Mouse (Mus musculus): ENCODE data around the gene Gbgt1. TPM values are rescaled to one million over a fixed set of nuclear protein-coding genes. Genes with fewer than 3 reads are reported as not detected.

The Gbgt1 gene
- polyA plus RNA-seq, 1 experiment from 2014 or later: 4.7 TPM

DNA sequence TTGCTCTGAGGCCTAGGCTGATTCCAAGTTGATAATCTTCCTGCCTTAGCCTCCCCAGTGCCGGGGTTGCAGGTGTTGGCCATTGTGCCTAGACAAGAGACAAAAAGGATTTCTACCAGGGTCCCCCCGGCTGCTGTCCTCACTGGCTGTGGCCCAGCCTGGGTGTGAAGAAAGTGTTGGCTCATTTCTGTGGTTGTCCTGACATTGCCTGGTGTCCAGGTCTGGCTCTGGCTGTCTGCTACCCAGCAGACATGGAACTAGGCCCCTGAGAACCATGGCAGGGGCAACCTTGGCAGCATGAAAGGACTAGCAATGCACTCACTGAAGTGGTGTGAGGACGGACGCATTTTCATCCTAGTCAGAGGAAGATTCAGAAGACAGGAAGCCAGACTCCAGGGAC lies 33.2 kb downstream of the Gbgt1 start:
- no peak for ATAC-seq (replicated peaks; ENCODE audit: low FRiP score, low TSS enrichment, low read depth)
- Histone ChIP-seq H3K9ac (ENCODE audit: low read length) (no peak overlapping the region), H3K4me2 (ENCODE audit: low read length) (no peak overlapping the region), H3K36me3 (ENCODE audit: control insufficient read depth, insufficient read depth, low read length) (no peaks in the 10 kb centered on the region), H3K27ac (ENCODE audit: low read depth) (no peak overlapping the region), H3K9me3 (ENCODE audit: control insufficient read depth, low read length) (no peaks in the 10 kb centered on the region), H3K4me3 (ENCODE audit: low read depth, low read length) (no peak overlapping the region), H3K4me1 (replicated peaks; ENCODE audit: control insufficient read depth, insufficient read depth, low read length) (peaks cover 43% of the 10 kb centered on the region), H3K27me3 (replicated peaks; ENCODE audit: control insufficient read depth, insufficient read depth, low read length) (no peaks in the 10 kb centered on the region)
- 83% methylated on average over 4 of the region's 4 CpGs for WGBS
- no peak for DNase-seq (ENCODE audit: low spot score)

DNA sequence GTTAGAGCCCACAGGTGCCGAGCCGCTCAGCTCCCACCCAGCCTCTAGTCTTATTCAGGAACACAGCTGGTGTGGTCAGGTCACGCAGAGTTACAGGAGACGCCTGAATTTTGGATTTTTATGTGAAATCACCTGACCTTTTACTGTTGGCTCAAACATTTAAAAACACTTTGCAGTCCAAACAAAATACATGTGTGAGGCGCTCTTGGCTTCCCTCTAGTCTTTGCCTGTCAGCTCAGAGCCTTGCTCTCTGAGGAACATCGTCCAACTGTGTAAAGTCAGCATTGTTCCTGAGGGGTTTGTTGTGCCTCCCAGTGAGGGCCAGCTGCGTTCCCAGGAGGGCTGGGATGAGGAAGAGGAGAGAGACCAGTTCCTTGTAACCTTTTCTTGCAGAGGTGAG lies 33.6 kb downstream of the Gbgt1 start:
- Histone ChIP-seq H3K4me3 (ENCODE audit: low read depth, low read length) (no peak overlapping the region), H3K9ac (ENCODE audit: low read length) (no peak overlapping the region), H3K9me3 (ENCODE audit: control insufficient read depth, low read length) (no peaks in the 10 kb centered on the region), H3K36me3 (ENCODE audit: control insufficient read depth, insufficient read depth, low read length) (no peaks in the 10 kb centered on the region), H3K27ac (ENCODE audit: low read depth) (no peak overlapping the region), H3K27me3 (replicated peaks; ENCODE audit: control insufficient read depth, insufficient read depth, low read length) (no peaks in the 10 kb centered on the region), H3K4me1 (replicated peaks; ENCODE audit: control insufficient read depth, insufficient read depth, low read length) (peaks cover 42% of the 10 kb centered on the region), H3K4me2 (ENCODE audit: low read length) (no peak overlapping the region)
- WGBS: 63% methylated on average over 7 of the region's 7 CpGs
- ATAC-seq (replicated peaks; ENCODE audit: low FRiP score, low TSS enrichment, low read depth) (no peak), DNase-seq (ENCODE audit: low spot score) (no peak)

GRCm38 (mm10) chr2:28532938-28533771 lies 36.5 kb downstream of the Gbgt1 start:
- Histone ChIP-seq H3K9me3 (ENCODE audit: control insufficient read depth, low read length) (no peaks in the 10 kb centered on the region), H3K9ac (ENCODE audit: low read length) (peak overlapping the region; percentile 64), H3K4me3 (ENCODE audit: low read depth, low read length) (peak overlapping the region; percentile 62), H3K4me1 (replicated peaks; ENCODE audit: control insufficient read depth, insufficient read depth, low read length) (peaks cover 54% of the 10 kb centered on the region), H3K27ac (ENCODE audit: low read depth) (peak overlapping the region; percentile 81), H3K4me2 (ENCODE audit: low read length) (peak overlapping the region; percentile 70), H3K36me3 (ENCODE audit: control insufficient read depth, insufficient read depth, low read length) (no peaks in the 10 kb centered on the region), H3K27me3 (replicated peaks; ENCODE audit: control insufficient read depth, insufficient read depth, low read length) (no peaks in the 10 kb centered on the region)
- DNase-seq (ENCODE audit: low spot score): peak; percentile 91
- 3% methylated on average over 45 of the region's 49 CpGs for WGBS
- ATAC-seq (replicated peaks; ENCODE audit: low FRiP score, low TSS enrichment, low read depth): peak; percentile 93

GRCm38 (mm10) chr2:28533901-28534435 lies 37.3 kb downstream of the Gbgt1 start:
- peaks cover 62% of the 10 kb centered on the region for H3K4me1 ChIP-seq (replicated peaks; ENCODE audit: control insufficient read depth, insufficient read depth, low read length)
- 65% methylated on average over 7 of the region's 7 CpGs for WGBS

DNA sequence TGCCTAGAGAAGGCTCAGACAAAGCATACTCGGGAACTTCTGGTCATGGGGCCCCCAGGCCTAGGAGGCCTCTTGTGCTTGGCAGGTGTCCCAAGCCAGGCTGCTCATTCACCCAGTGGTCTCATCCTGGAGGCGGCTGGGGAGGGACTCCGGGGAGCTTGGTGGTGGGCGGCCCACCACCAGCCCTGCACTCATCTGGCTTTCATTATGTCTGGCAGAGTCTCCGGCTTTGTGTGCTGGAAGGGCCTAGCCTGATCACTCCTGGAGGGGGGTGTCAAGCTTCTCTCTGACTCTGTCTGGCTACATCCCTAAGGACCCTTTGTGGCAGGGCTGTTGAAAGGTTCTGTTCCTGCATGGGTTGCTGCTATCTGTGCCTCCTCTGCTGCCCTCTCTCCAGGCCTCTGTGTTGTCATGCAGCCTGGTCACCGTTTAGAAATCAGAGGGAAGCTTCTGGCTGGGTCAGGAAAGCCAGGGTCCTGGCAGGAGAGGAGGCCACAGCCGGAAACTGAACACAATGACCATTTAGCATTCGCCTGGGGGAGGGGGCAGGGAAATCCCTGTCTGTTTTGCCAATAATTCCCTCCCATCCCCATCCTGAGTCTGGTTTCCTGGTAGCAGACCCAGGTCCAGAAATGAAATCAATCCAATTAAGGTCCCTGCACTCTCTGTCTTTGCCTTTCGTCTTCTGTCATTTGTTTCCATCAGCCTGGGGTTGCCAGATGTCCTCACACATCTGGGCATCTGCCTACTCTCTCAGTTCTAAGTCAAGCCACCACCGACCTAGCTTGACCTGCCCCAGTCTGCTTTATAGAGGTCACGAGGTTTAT lies 38.0 kb downstream of the Gbgt1 start:
- WGBS: 37% methylated on average over 11 of the region's 11 CpGs
- Histone ChIP-seq H3K4me2 (ENCODE audit: low read length) (peak overlapping the region; percentile 70), H3K36me3 (ENCODE audit: control insufficient read depth, insufficient read depth, low read length) (no peaks in the 10 kb centered on the region), H3K9ac (ENCODE audit: low read length) (peak overlapping the region; percentile 64), H3K27me3 (replicated peaks; ENCODE audit: control insufficient read depth, insufficient read depth, low read length) (no peaks in the 10 kb centered on the region), H3K27ac (ENCODE audit: low read depth) (peak overlapping the region; percentile 81), H3K9me3 (ENCODE audit: control insufficient read depth, low read length) (no peaks in the 10 kb centered on the region), H3K4me3 (ENCODE audit: low read depth, low read length) (peak overlapping the region; percentile 62), H3K4me1 (replicated peaks; ENCODE audit: control insufficient read depth, insufficient read depth, low read length) (peaks cover 68% of the 10 kb centered on the region)
- ATAC-seq (replicated peaks; ENCODE audit: low FRiP score, low TSS enrichment, low read depth) (no peak; the same call in 1 of the 2 replicates), DNase-seq (ENCODE audit: low spot score) (peak; percentile 63)

More at GRCm38 (mm10) chr2:28533901-28534435, 37.3 kb downstream of the Gbgt1 start:
- H3K27ac ChIP-seq (ENCODE audit: low read depth): peak overlapping the region; percentile 81
- no peaks in the 10 kb centered on the region for H3K36me3 ChIP-seq (ENCODE audit: control insufficient read depth, insufficient read depth, low read length)
- peak overlapping the region; percentile 70 for H3K4me2 ChIP-seq (ENCODE audit: low read length)
- H3K9ac ChIP-seq (ENCODE audit: low read length): peak overlapping the region; percentile 64
- DNase-seq (ENCODE audit: low spot score) (peak; percentile 67), ATAC-seq (replicated peaks; ENCODE audit: low FRiP score, low TSS enrichment, low read depth) (peak; percentile 3; the same call in 1 of the 2 replicates)
- peak overlapping the region; percentile 62 for H3K4me3 ChIP-seq (ENCODE audit: low read depth, low read length)
- H3K9me3 ChIP-seq (ENCODE audit: control insufficient read depth, low read length): no peaks in the 10 kb centered on the region
- no peaks in the 10 kb centered on the region for H3K27me3 ChIP-seq (replicated peaks; ENCODE audit: control insufficient read depth, insufficient read depth, low read length)

DNA sequence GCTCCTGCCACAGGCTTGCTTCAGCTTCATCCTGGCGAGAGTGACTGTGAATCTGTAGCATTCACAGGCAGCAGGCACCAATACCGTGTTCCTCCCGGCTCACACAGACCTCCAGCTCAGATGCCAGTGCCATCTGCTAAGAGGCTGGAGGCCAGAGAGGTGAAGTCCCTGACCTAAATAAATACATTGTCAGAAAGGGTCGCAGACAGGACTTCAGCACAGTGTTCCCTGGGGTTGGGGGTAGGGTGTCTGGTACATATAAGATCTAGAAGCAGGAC lies 38.5 kb downstream of the Gbgt1 start:
- ATAC-seq (replicated peaks; ENCODE audit: low FRiP score, low TSS enrichment, low read depth) (no peak), DNase-seq (ENCODE audit: low spot score) (no peak)
- no peaks in the 10 kb centered on the region for H3K36me3 ChIP-seq (ENCODE audit: control insufficient read depth, insufficient read depth, low read length)
- peak overlapping the region; percentile 81 for H3K27ac ChIP-seq (ENCODE audit: low read depth)
- no peak overlapping the region for H3K9ac ChIP-seq (ENCODE audit: low read length)
- H3K27me3 ChIP-seq (replicated peaks; ENCODE audit: control insufficient read depth, insufficient read depth, low read length): no peaks in the 10 kb centered on the region
- H3K4me2 ChIP-seq (ENCODE audit: low read length): peak overlapping the region; percentile 70
- H3K4me3 ChIP-seq (ENCODE audit: low read depth, low read length): no peak overlapping the region
- 32% methylated on average over 4 of the region's 4 CpGs for WGBS
- H3K4me1 ChIP-seq (replicated peaks; ENCODE audit: control insufficient read depth, insufficient read depth, low read length): peaks cover 72% of the 10 kb centered on the region
- H3K9me3 ChIP-seq (ENCODE audit: control insufficient read depth, low read length): no peaks in the 10 kb centered on the region

- Histone ChIP-seq H3K27me3 (replicated peaks; ENCODE audit: control insufficient read depth, insufficient read depth, low read length) (no peaks in the 10 kb centered on the region), H3K36me3 (ENCODE audit: control insufficient read depth, insufficient read depth, low read length) (no peaks in the 10 kb centered on the region), H3K4me2 (ENCODE audit: low read length) (peak overlapping the region; percentile 70; the same call in 1 of the 2 replicates), H3K4me1 (replicated peaks; ENCODE audit: control insufficient read depth, insufficient read depth, low read length) (peaks cover 72% of the 10 kb centered on the region), H3K4me3 (ENCODE audit: low read depth, low read length) (no peak overlapping the region), H3K9me3 (ENCODE audit: control insufficient read depth, low read length) (no peaks in the 10 kb centered on the region), H3K27ac (ENCODE audit: low read depth) (peak overlapping the region; percentile 81), H3K9ac (ENCODE audit: low read length) (no peak overlapping the region)
- ATAC-seq (replicated peaks; ENCODE audit: low FRiP score, low TSS enrichment, low read depth) (no peak), DNase-seq (ENCODE audit: low spot score) (no peak)
- WGBS: 51% methylated on average over 7 of the region's 7 CpGs
These were observed 39.0 kb downstream of the Gbgt1 start for GRCm38 (mm10) chr2:28535650-28536049.

DNA sequence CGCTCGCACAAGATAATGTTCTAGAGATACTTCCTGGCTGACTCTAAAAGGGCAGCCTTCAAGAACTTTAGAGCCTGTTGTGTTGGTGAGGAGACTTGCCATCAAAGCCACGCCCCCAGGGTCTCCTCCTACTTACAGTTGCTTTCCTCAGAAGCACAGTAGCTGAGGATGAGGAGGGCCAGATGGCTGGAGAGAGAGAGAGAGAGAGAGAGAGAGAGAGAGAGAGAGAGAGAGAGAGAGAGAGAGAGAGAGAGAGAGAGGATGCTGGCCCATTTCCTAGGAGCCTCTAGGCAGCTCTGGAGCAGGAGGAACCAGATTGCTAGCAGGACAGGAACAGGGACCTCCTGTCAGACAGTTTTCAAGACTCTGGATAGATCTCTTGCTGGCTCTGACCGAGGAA lies 39.5 kb downstream of the Gbgt1 start:
- Histone ChIP-seq H3K9me3 (ENCODE audit: control insufficient read depth, low read length) (no peaks in the 10 kb centered on the region), H3K4me2 (ENCODE audit: low read length) (peak overlapping the region; percentile 70; the same call in 1 of the 2 replicates), H3K27me3 (replicated peaks; ENCODE audit: control insufficient read depth, insufficient read depth, low read length) (no peaks in the 10 kb centered on the region), H3K27ac (ENCODE audit: low read depth) (peak overlapping the region; percentile 11; the same call in 1 of the 2 replicates), H3K9ac (ENCODE audit: low read length) (no peak overlapping the region), H3K4me3 (ENCODE audit: low read depth, low read length) (no peak overlapping the region), H3K36me3 (ENCODE audit: control insufficient read depth, insufficient read depth, low read length) (no peaks in the 10 kb centered on the region), H3K4me1 (replicated peaks; ENCODE audit: control insufficient read depth, insufficient read depth, low read length) (peaks cover 75% of the 10 kb centered on the region)
- DNase-seq (ENCODE audit: low spot score): no peak
- WGBS: 47% methylated on average over 4 of the region's 4 CpGs
- no peak for ATAC-seq (replicated peaks; ENCODE audit: low FRiP score, low TSS enrichment, low read depth)
